Mouse (Mus musculus): ENCODE results near the gene Atp6v1e1. TPM values are rescaled to one million over a fixed set of nuclear protein-coding genes. Genes with fewer than 3 reads are reported as not detected.

The Atp6v1e1 gene
- polyA plus RNA-seq, 1 experiment, result 33.7 TPM

GRCm38 (mm10) chr6:120778226-120778625 lies 44.4 kb downstream of the Atp6v1e1 start:
- no peak overlapping the region for H3K4me3 ChIP-seq (ENCODE audit: control insufficient read depth, low read depth, low read length)
- H3K4me1 ChIP-seq (ENCODE audit: control insufficient read depth, insufficient read depth, low read length), result peaks cover 7% of the 10 kb centered on the region
- H3K27ac ChIP-seq (ENCODE audit: control insufficient read depth, insufficient read depth, low read depth, low read length), result no peak overlapping the region
- TF ChIP-seq CTCF (IDR thresholded peaks at IDR 0.05; ENCODE audit: control insufficient read depth, insufficient read depth, insufficient replicate concordance, low read depth, low read length) (no peak), POLR2A (IDR thresholded peaks at IDR 0.05; ENCODE audit: control insufficient read depth, low read depth, low read length) (no peak)
- no peaks in the 10 kb centered on the region for H3K36me3 ChIP-seq (ENCODE audit: control insufficient read depth, insufficient read depth, low read length)
- H3K27me3 ChIP-seq (ENCODE audit: control insufficient read depth, insufficient read depth, low read length), result no peaks in the 10 kb centered on the region

GRCm38 (mm10) chr6:120777533-120777932 lies 45.1 kb downstream of the Atp6v1e1 start:
- Histone ChIP-seq H3K27me3 (ENCODE audit: control insufficient read depth, insufficient read depth, low read length) (no peaks in the 10 kb centered on the region), H3K27ac (ENCODE audit: control insufficient read depth, insufficient read depth, low read depth, low read length) (no peak overlapping the region), H3K36me3 (ENCODE audit: control insufficient read depth, insufficient read depth, low read length) (no peaks in the 10 kb centered on the region), H3K4me1 (ENCODE audit: control insufficient read depth, insufficient read depth, low read length) (peaks cover 7% of the 10 kb centered on the region), H3K4me3 (ENCODE audit: control insufficient read depth, low read depth, low read length) (no peak overlapping the region)
- no peak for TF ChIP-seq CTCF (IDR thresholded peaks at IDR 0.05; ENCODE audit: control insufficient read depth, insufficient read depth, insufficient replicate concordance, low read depth, low read length)
- no peak for TF ChIP-seq POLR2A (IDR thresholded peaks at IDR 0.05; ENCODE audit: control insufficient read depth, low read depth, low read length)

- Histone ChIP-seq H3K4me1 (ENCODE audit: control insufficient read depth, insufficient read depth, low read length) (peaks cover 2% of the 10 kb centered on the region), H3K4me3 (ENCODE audit: control insufficient read depth, low read depth, low read length) (no peak overlapping the region), H3K27ac (ENCODE audit: control insufficient read depth, insufficient read depth, low read depth, low read length) (peak overlapping the region; percentile 60), H3K36me3 (ENCODE audit: control insufficient read depth, insufficient read depth, low read length) (no peaks in the 10 kb centered on the region), H3K27me3 (ENCODE audit: control insufficient read depth, insufficient read depth, low read length) (no peaks in the 10 kb centered on the region)
- TF ChIP-seq POLR2A (IDR thresholded peaks at IDR 0.05; ENCODE audit: control insufficient read depth, low read depth, low read length) (no peak), CTCF (IDR thresholded peaks at IDR 0.05; ENCODE audit: control insufficient read depth, insufficient read depth, insufficient replicate concordance, low read depth, low read length) (no peak)
Measured at GRCm38 (mm10) chr6:120776286-120776685, 46.3 kb downstream of the Atp6v1e1 start.

GRCm38 (mm10) chr6:120773763-120774162 lies 48.8 kb downstream of the Atp6v1e1 start:
- Histone ChIP-seq H3K27ac (ENCODE audit: control insufficient read depth, insufficient read depth, low read depth, low read length) (no peak overlapping the region), H3K27me3 (ENCODE audit: control insufficient read depth, insufficient read depth, low read length) (no peaks in the 10 kb centered on the region), H3K36me3 (ENCODE audit: control insufficient read depth, insufficient read depth, low read length) (no peaks in the 10 kb centered on the region), H3K4me3 (ENCODE audit: control insufficient read depth, low read depth, low read length) (no peak overlapping the region), H3K4me1 (ENCODE audit: control insufficient read depth, insufficient read depth, low read length) (no peaks in the 10 kb centered on the region)
- no peak for TF ChIP-seq CTCF (IDR thresholded peaks at IDR 0.05; ENCODE audit: control insufficient read depth, insufficient read depth, insufficient replicate concordance, low read depth, low read length)
- no peak for TF ChIP-seq POLR2A (IDR thresholded peaks at IDR 0.05; ENCODE audit: control insufficient read depth, low read depth, low read length)

GRCm38 (mm10) chr6:120773149-120773628 lies 49.4 kb downstream of the Atp6v1e1 start, which contains the start of gene Slc25a18:
Gene Slc25a18 (plus strand): TSS chr6:120773578.
- Histone ChIP-seq H3K27me3 (ENCODE audit: control insufficient read depth, insufficient read depth, low read length) (no peaks in the 10 kb centered on the region), H3K4me1 (ENCODE audit: control insufficient read depth, insufficient read depth, low read length) (no peaks in the 10 kb centered on the region), H3K27ac (ENCODE audit: control insufficient read depth, insufficient read depth, low read depth, low read length) (no peak within 1 kb of the TSS), H3K36me3 (ENCODE audit: control insufficient read depth, insufficient read depth, low read length) (no peaks in the 10 kb centered on the region), H3K4me3 (ENCODE audit: control insufficient read depth, low read depth, low read length) (no peak within 1 kb of the TSS)
- TF ChIP-seq POLR2A (IDR thresholded peaks at IDR 0.05; ENCODE audit: control insufficient read depth, low read depth, low read length) (no peak), CTCF (IDR thresholded peaks at IDR 0.05; ENCODE audit: control insufficient read depth, insufficient read depth, insufficient replicate concordance, low read depth, low read length) (no peak)

GRCm38 (mm10) chr6:120772025-120772424 lies 50.6 kb downstream of the Atp6v1e1 start:
- Histone ChIP-seq H3K4me1 (ENCODE audit: control insufficient read depth, insufficient read depth, low read length) (no peaks in the 10 kb centered on the region), H3K27ac (ENCODE audit: control insufficient read depth, insufficient read depth, low read depth, low read length) (no peak overlapping the region), H3K36me3 (ENCODE audit: control insufficient read depth, insufficient read depth, low read length) (no peaks in the 10 kb centered on the region), H3K4me3 (ENCODE audit: control insufficient read depth, low read depth, low read length) (no peak overlapping the region), H3K27me3 (ENCODE audit: control insufficient read depth, insufficient read depth, low read length) (no peaks in the 10 kb centered on the region)
- TF ChIP-seq CTCF (IDR thresholded peaks at IDR 0.05; ENCODE audit: control insufficient read depth, insufficient read depth, insufficient replicate concordance, low read depth, low read length), result no peak
- TF ChIP-seq POLR2A (IDR thresholded peaks at IDR 0.05; ENCODE audit: control insufficient read depth, low read depth, low read length), result no peak

- Histone ChIP-seq H3K27ac (ENCODE audit: control insufficient read depth, insufficient read depth, low read depth, low read length) (no peak overlapping the region), H3K4me1 (ENCODE audit: control insufficient read depth, insufficient read depth, low read length) (no peaks in the 10 kb centered on the region), H3K36me3 (ENCODE audit: control insufficient read depth, insufficient read depth, low read length) (no peaks in the 10 kb centered on the region; the same call in 1 of the 2 replicates), H3K4me3 (ENCODE audit: control insufficient read depth, low read depth, low read length) (no peak overlapping the region), H3K27me3 (ENCODE audit: control insufficient read depth, insufficient read depth, low read length) (no peaks in the 10 kb centered on the region)
- no peak for TF ChIP-seq CTCF (IDR thresholded peaks at IDR 0.05; ENCODE audit: control insufficient read depth, insufficient read depth, insufficient replicate concordance, low read depth, low read length)
- no peak for TF ChIP-seq POLR2A (IDR thresholded peaks at IDR 0.05; ENCODE audit: control insufficient read depth, low read depth, low read length)
Measured at GRCm38 (mm10) chr6:120771366-120771765, 51.2 kb downstream of the Atp6v1e1 start.

Measured in testis, adult 2 months (tissue).